Mouse (Mus musculus) cerebellum, adult 2 months (tissue): ENCODE results near the gene Nxph4. TPM values are rescaled to one million over a fixed set of nuclear protein-coding genes. Genes with fewer than 3 reads are reported as not detected.

Experiments used
- DNase-seq, 2 experiments: peaks; one replicate each; pipeline ENCODE4 v3.0.0; 2021
- H3K27ac ChIP-seq: fragments of 200-500 bp; 2 replicates; pipeline ENCODE4 v1.5.1; 2012; ENCODE audit warnings: low read length, control low read depth, inconsistent platforms; ENCODE audit not compliant: insufficient read depth
- H3K27me3 ChIP-seq: fragments of 200-500 bp; 2 replicates; pipeline ENCODE4 v1.6.1; 2012; ENCODE audit warnings: inconsistent platforms, mild to moderate bottlenecking, low read length, moderate library complexity; ENCODE audit not compliant: control insufficient read depth, insufficient read depth
- H3K4me1 ChIP-seq: fragments of 200-500 bp; 2 replicates; pipeline ENCODE4 v1.6.1; 2011; ENCODE audit warnings: low read length; ENCODE audit not compliant: control insufficient read depth, insufficient read depth
- H3K4me3 ChIP-seq: fragments of 200-500 bp; replicated peaks from 2 replicates; pipeline ENCODE3; 2011; ENCODE audit warnings: mild to moderate bottlenecking, low read depth, low read length, control low read depth; ENCODE audit not compliant: insufficient read depth
- CTCF ChIP-seq: fragments of 200-500 bp; IDR thresholded peaks from 2 replicates; pipeline ENCODE4 v1.5.1; 2011; ENCODE audit warnings: low read depth, mild to moderate bottlenecking, control low read depth, low read length, moderate library complexity, borderline replicate concordance; ENCODE audit not compliant: insufficient read depth
- POLR2A ChIP-seq: fragments of 200-500 bp; IDR thresholded peaks from 2 replicates; pipeline ENCODE4 v1.6.1; 2011; ENCODE audit warnings: low read length, control low read depth, borderline replicate concordance; ENCODE audit not compliant: insufficient read depth
- WGBS: fragments of 180-500 bp; shearing (Covaris S2); methylation state at CpG from one replicate; pipeline ENCODE4 v1.1.7; 2018; 5-methylcytosine and 5-hydroxymethylcytosine counted together
- polyA plus RNA-seq: library from polyadenylated mRNA; depleted of rRNA; stranded (reverse); fragments of >200 nt; gene quantifications from 2 replicates; pipeline ENCODE4 v1.2.3, GENCODE M21; 2012

Gene Nxph4
- polyA plus RNA-seq, 1 experiment: 33.8 TPM

GRCm38 (mm10) chr10:127526681-127527080, 7.7 kb downstream of the Nxph4 start:
- WGBS: 2% methylated on average over 26 of the region's 26 CpGs
- no peak overlapping the region for H3K27ac ChIP-seq
- H3K4me1 ChIP-seq: peaks cover 4% of the 10 kb centered on the region
- TF ChIP-seq CTCF: peak; percentile 32; the same call in 1 of the 2 replicates
- no peak for TF ChIP-seq POLR2A
- peak; percentile 73 to 75 for DNase-seq
- H3K27me3 ChIP-seq: no peaks in the 10 kb centered on the region
- peak overlapping the region; percentile 53 for H3K4me3 ChIP-seq

DNA sequence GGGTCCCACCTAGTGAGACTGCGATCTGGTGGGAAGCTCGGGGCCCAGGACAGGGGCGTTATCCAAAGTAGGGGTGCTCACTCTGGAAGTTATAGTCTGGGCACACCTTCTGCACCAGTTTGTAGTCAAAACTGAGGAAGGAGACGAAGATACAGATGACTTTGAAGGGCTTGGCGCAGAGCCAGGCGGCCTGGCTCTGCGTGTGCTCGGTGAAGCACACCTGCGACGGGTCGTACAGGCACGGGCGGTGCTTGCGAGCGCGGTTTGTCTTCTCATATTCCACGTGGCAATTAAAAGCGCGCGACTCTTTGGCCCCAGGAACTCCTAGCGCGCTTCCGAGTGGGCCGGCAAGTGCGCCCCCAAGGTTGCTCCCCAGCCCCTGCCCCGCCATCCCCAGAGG, 8.3 kb downstream of the Nxph4 start:
- Histone ChIP-seq H3K4me3 (no peak overlapping the region), H3K4me1 (peaks cover 8% of the 10 kb centered on the region), H3K27ac (no peak overlapping the region), H3K27me3 (no peaks in the 10 kb centered on the region)
- no peak for TF ChIP-seq CTCF
- TF ChIP-seq POLR2A: no peak
- 10% methylated on average over 26 of the region's 26 CpGs for WGBS
- no peak for DNase-seq

GRCm38 (mm10) chr10:127524646-127525255, 9.6 kb downstream of the Nxph4 start:
- TF ChIP-seq CTCF (no peak), POLR2A (no peak)
- Histone ChIP-seq H3K4me3 (no peak overlapping the region), H3K27ac (no peak overlapping the region), H3K27me3 (no peaks in the 10 kb centered on the region), H3K4me1 (peaks cover 13% of the 10 kb centered on the region)
- DNase-seq: no peak
- 28% methylated on average over 23 of the region's 23 CpGs for WGBS

GRCm38 (mm10) chr10:127522088-127522581, 12.2 kb downstream of the Nxph4 start, which contains the start of gene Shmt2:
TSS of gene Shmt2 (minus strand) at chr10:127522444.
- TF ChIP-seq POLR2A: peak; percentile 43; the same call in 1 of the 2 replicates
- TF ChIP-seq CTCF: no peak
- under 1% methylated on average over 21 of the region's 21 CpGs for WGBS
- H3K27ac ChIP-seq: no peak within 1 kb of the TSS
- DNase-seq: peak; percentile 84 to 86
- H3K4me1 ChIP-seq: peaks cover 13% of the 10 kb centered on the region
- H3K4me3 ChIP-seq: peak within 1 kb of the TSS; percentile 85
- H3K27me3 ChIP-seq: no peaks in the 10 kb centered on the region

DNA sequence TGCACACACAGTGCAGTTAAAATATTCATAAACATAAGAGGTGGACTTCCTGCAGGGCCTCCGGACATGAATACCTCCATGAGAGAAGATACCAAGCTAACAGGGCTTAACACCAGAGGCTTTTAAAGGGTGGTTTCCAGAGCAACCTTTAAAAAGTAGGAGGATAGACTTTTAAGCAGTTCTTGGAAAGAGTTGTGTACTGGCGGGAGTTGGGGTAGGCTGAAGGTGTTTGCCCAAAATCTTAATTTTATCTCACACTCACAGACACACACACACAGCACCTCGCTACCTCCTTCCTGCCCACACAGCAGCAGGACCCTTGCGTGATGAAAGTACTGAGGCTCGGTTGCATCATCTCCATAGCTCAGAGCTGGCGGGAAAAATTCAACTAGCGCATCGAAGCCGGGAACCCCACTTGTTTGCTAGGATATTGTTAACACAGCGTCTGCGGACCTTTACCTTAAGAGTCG, 12.7 kb downstream of the Nxph4 start:
- no peak for DNase-seq
- H3K27me3 ChIP-seq: no peaks in the 10 kb centered on the region
- no peak for TF ChIP-seq POLR2A
- TF ChIP-seq CTCF: no peak
- H3K4me3 ChIP-seq: peak overlapping the region; percentile 85
- no peak overlapping the region for H3K27ac ChIP-seq
- 6% methylated on average over 12 of the region's 12 CpGs for WGBS
- peaks cover 13% of the 10 kb centered on the region for H3K4me1 ChIP-seq

GRCm38 (mm10) chr10:127520714-127521357, 13.5 kb downstream of the Nxph4 start:
- H3K4me1 ChIP-seq: peaks cover 9% of the 10 kb centered on the region
- H3K27ac ChIP-seq: no peak overlapping the region
- no peak overlapping the region for H3K4me3 ChIP-seq
- TF ChIP-seq CTCF (no peak), POLR2A (no peak)
- DNase-seq: no peak
- H3K27me3 ChIP-seq: no peaks in the 10 kb centered on the region
- 75% methylated on average over 20 of the region's 20 CpGs for WGBS

DNA sequence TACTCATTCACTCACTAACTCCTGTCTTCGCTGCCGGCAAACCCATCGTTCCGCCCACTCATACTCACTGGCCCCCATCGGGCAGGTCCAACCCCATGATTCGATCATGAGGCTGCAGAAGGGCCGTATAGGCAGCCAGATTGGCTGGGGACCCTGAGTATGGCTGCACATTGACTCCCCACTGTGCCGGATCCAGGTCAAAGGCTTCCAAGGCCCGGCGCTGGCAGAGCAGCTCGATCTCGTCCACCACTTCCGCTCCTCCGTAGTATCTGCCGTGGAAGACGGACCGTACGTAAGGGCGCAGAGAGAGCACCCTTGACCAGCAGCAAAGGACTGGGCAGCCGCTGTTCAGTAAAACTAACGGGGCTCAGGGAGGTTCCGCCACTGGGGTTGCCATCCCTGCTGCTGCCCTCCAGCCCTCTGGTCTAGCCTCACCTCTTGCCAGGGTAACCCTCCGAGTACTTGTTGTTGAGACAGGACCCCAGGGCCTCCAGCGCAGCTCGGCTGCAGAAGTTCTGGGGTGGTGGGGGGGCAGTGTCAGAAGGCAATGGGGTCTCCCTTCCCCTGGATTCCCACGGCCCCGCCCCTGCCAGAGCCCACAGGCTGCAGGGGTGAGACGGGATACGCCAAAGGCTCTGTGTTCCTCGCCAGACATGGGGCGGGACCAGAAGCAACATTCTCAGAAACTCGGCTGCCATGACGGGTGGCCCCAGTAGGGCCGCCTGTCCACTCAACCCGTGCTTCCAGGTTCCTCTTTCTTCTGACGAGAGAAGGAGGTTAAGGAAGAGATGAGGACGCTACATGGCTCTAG, 14.3 kb downstream of the Nxph4 start:
- TF ChIP-seq CTCF: no peak
- no peak for TF ChIP-seq POLR2A
- H3K4me1 ChIP-seq: peaks cover 9% of the 10 kb centered on the region
- H3K27ac ChIP-seq: no peak overlapping the region
- H3K4me3 ChIP-seq: no peak overlapping the region
- DNase-seq: no peak
- WGBS: 78% methylated on average over 37 of the region's 37 CpGs
- H3K27me3 ChIP-seq: no peaks in the 10 kb centered on the region
